Mouse (Mus musculus) kidney, embryonic 15.5 days (tissue): ENCODE measurements around the gene Zfp512. TPM values are rescaled to one million over a fixed set of nuclear protein-coding genes. Genes with fewer than 3 reads are reported as not detected.
"Not testable (repeated sequence)": the region's sequence is repeated elsewhere in the genome, so short reads cannot be mapped to it uniquely, and the experiment has no call there.

Experiments
- ATAC-seq: fragments of 200-750 bp; cut with Nextera tagmentation; replicated peaks from 2 replicates; pipeline ENCODE4 v1.8.0; 2017; ENCODE audit warnings: moderate TSS enrichment; ENCODE audit not compliant: low FRiP score
- H3K27ac ChIP-seq: fragments of 300-500 bp; sonication (generic); 2 replicates; pipeline ENCODE4 v1.5.1; 2015; ENCODE audit warnings: mild to moderate bottlenecking, inconsistent platforms
- H3K27me3 ChIP-seq: fragments of 300-500 bp; sonication (generic); 2 replicates; pipeline ENCODE4 v1.6.1; 2015; ENCODE audit warnings: inconsistent platforms
- H3K36me3 ChIP-seq: fragments of 300-500 bp; sonication (generic); 2 replicates; pipeline ENCODE4 v1.6.1; 2015; ENCODE audit warnings: inconsistent platforms
- H3K4me1 ChIP-seq: fragments of 300-500 bp; sonication (generic); 2 replicates; pipeline ENCODE4 v1.6.1; 2015; ENCODE audit warnings: inconsistent platforms
- H3K4me2 ChIP-seq: fragments of 300-500 bp; sonication (generic); 2 replicates; pipeline ENCODE4 v1.6.1; 2015; ENCODE audit warnings: moderate library complexity, mild to moderate bottlenecking, inconsistent platforms
- H3K4me3 ChIP-seq: fragments of 300-500 bp; sonication (generic); replicated peaks from 2 replicates; pipeline ENCODE4 v1.5.1; 2015; ENCODE audit warnings: mild to moderate bottlenecking, inconsistent platforms
- H3K9ac ChIP-seq: fragments of 300-500 bp; sonication (generic); 2 replicates; pipeline ENCODE4 v1.6.1; 2015; ENCODE audit warnings: mild to moderate bottlenecking, inconsistent platforms
- H3K9me3 ChIP-seq: fragments of 300-500 bp; sonication (generic); replicated peaks from 2 replicates; pipeline ENCODE4 v1.6.1; 2016; ENCODE audit warnings: inconsistent platforms
- WGBS: fragments of 180-500 bp; shearing (Covaris S2); methylation state at CpG from one replicate; pipeline ENCODE4 v1.1.7; 2015; ENCODE audit warnings: mixed read lengths; 5-methylcytosine and 5-hydroxymethylcytosine counted together
- polyA plus RNA-seq: library from polyadenylated mRNA; unstranded; fragments of >200 nt; fragmentation: Nextera tagmentation; extraction: Ambion mirVana; gene quantifications from 2 replicates; pipeline ENCODE4 v1.2.1, GENCODE M21; 2015

Zfp512 gene
- polyA plus RNA-seq, 1 experiment from 2014 or later, result 60.2 TPM

- peaks cover 9% of the 10 kb centered on the region; the same call in 1 of the 2 replicates for H3K27me3 ChIP-seq
- ATAC-seq, result no peak
- H3K27ac ChIP-seq, result no peak overlapping the region
- WGBS, result 63% methylated on average over 1 of the region's 1 CpGs
- no peaks in the 10 kb centered on the region for H3K9me3 ChIP-seq
- peaks cover 10% of the 10 kb centered on the region for H3K36me3 ChIP-seq
- no peak overlapping the region for H3K9ac ChIP-seq
- no peak overlapping the region for H3K4me3 ChIP-seq
- peaks cover 10% of the 10 kb centered on the region for H3K4me1 ChIP-seq
- no peak overlapping the region for H3K4me2 ChIP-seq
Observed at GRCm38 (mm10) chr5:31492031-31492430, 39.8 kb downstream of the Zfp512 start.

DNA sequence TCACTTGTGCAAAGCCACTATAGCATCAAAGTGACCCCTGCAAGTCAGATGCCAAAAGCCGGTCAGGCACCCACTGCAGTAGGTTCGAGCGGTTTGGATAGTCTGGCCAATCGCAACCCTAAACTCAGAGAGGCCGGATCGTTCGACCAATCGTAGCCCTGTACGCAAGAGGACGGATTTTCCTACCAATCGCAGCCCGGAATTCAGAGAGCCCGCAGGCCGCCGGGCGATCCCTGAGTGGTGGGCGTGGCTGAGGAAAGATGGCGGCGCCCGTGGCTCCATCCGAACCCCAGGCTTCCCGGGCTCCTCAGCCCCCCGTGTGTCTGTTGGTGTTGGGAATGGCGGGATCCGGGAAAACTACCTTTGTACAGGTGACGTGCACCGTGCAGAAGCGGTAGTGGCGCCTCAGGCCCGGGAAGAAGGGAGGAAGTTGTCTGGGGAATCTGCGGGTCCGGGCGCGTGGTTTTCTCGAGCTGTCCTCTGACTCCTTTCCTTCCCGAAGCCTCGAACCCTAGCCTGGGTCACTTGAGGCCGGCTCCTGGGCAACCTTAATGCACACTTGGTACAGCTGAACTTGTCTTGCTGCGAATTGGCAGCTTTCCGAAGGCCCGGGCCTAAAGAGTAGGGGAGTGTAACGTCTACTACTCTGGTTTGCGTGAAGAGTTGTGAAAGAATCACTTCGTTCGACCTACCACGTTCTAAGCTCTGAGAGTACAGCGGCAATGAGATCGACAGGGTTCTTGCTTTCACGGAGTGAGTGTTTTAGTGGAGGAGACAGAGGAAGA lies 42.5 kb downstream of the Zfp512 start, which contains the start of gene Gpn1:
Gene Gpn1, plus strand, starts transcription at position 229 of the 785 bp plus-strand sequence.
- Histone ChIP-seq H3K27me3 (peaks cover 9% of the 10 kb centered on the region; the same call in 1 of the 2 replicates), H3K4me1 (peaks cover 10% of the 10 kb centered on the region), H3K27ac (no peak within 1 kb of the TSS), H3K36me3 (peaks cover 37% of the 10 kb centered on the region), H3K9me3 (no peaks in the 10 kb centered on the region), H3K4me2 (peak within 1 kb of the TSS; percentile 82), H3K4me3 (peak within 1 kb of the TSS; percentile 91), H3K9ac (peak within 1 kb of the TSS; percentile 76)
- WGBS, result under 1% methylated on average over 49 of the region's 49 CpGs
- peak; percentile 100 for ATAC-seq

DNA sequence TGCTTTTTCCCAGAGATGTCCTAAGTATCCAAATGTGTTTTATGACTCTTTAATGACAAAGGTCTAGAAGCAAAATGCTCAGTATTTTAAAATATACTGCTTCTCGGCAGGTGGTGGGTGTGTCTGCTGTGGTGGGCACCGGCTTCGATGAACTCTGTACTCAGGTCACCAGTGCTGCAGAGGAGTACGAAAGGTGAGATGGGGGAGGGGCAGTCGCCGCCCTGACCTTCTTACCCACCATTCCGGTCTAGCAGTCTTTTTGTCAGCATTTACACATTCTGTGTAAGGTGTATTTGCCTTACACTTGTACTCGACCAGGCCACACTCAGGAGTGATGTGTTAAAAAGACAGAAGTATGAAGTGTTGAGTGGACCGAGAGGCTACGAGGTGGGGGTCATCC lies 52.6 kb downstream of the Zfp512 start:
- no peak overlapping the region for H3K4me3 ChIP-seq
- no peaks in the 10 kb centered on the region for H3K4me1 ChIP-seq
- H3K27ac ChIP-seq, result no peak overlapping the region
- no peaks in the 10 kb centered on the region for H3K9me3 ChIP-seq
- H3K9ac ChIP-seq, result no peak overlapping the region
- ATAC-seq, result no peak
- 84% methylated on average over 10 of the region's 10 CpGs for WGBS
- no peaks in the 10 kb centered on the region for H3K27me3 ChIP-seq
- no peak overlapping the region for H3K4me2 ChIP-seq
- peaks cover 96% of the 10 kb centered on the region for H3K36me3 ChIP-seq

GRCm38 (mm10) chr5:31512481-31512880 lies 60.2 kb downstream of the Zfp512 start:
- H3K9ac ChIP-seq, result no peak overlapping the region
- no peaks in the 10 kb centered on the region for H3K4me1 ChIP-seq
- H3K36me3 ChIP-seq, result peaks cover 93% of the 10 kb centered on the region
- no peak overlapping the region for H3K4me2 ChIP-seq
- 78% methylated on average over 1 of the region's 1 CpGs for WGBS
- no peaks in the 10 kb centered on the region for H3K9me3 ChIP-seq
- ATAC-seq, result no peak
- H3K27me3 ChIP-seq, result no peaks in the 10 kb centered on the region
- no peak overlapping the region for H3K27ac ChIP-seq
- no peak overlapping the region for H3K4me3 ChIP-seq

DNA sequence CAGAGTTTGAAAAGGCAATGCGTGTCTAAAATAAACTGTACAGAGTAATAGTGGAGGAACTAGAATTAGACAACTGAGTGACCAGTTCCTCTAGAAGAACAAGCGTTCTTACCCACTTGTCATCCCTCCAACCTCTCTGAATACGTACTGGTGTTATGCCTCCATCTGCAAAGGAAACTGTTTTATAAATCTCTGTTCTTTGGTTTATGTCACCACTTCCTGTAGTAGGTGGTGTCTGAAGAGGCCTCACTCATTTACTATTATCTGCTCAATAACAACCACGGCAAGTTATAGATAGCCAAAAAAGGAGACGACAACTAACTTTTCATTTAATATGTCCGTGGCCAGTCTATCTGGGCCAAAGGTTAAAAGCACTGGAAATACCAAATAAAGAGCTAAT lies 68.3 kb downstream of the Zfp512 start:
- 91% methylated on average over 6 of the region's 6 CpGs for WGBS
- peaks cover 75% of the 10 kb centered on the region for H3K36me3 ChIP-seq
- no peaks in the 10 kb centered on the region for H3K27me3 ChIP-seq
- H3K9me3 ChIP-seq, result no peaks in the 10 kb centered on the region
- no peak overlapping the region for H3K9ac ChIP-seq
- H3K4me2 ChIP-seq, result no peak overlapping the region
- peaks cover 2% of the 10 kb centered on the region for H3K4me1 ChIP-seq
- no peak overlapping the region for H3K4me3 ChIP-seq
- no peak for ATAC-seq
- no peak overlapping the region for H3K27ac ChIP-seq

DNA sequence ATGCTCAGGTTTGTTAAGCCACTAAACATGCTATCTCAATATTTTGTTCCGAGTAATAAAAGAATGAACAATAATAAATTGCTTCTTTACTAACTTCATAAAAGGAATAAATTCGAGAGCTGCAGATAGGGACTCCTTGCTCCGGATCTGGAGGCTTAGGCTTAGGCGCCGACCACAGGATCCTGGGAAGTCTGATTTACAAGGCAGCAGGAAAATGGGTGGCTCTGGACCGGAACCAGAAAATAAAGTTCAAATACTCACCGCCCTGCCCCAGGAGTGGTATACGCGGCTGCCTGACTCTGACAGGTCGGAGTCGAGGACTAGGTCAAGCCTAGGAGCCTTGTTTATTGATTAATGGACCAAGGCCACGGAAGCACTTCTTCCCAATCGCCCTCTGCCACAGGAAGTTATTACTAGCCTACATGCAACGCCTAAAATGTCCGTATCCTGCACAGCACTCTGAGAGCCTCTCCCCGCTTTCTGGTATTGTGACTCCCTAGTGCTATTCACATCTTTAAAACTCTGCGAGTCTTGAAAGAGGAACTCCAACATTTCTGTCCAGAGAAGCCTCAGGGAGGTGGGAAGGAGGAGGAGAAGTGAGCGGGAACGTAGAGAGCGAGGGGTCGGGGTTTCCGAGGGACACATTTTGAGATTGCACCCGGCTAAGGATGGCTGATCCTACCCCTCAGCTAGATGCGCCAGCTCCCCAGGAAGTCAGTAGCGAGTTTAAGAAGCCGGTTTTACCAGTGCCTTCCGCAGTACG lies 74.3 kb downstream of the Zfp512 start, which contains the start of gene Slc4a1ap:
Gene Slc4a1ap, plus strand, starts transcription at position 642 of the 763 bp plus-strand sequence.
- Histone ChIP-seq H3K9ac (peak within 1 kb of the TSS; percentile 86), H3K27me3 (no peaks in the 10 kb centered on the region), H3K36me3 (peaks cover 48% of the 10 kb centered on the region), H3K4me3 (peak within 1 kb of the TSS; percentile 84), H3K4me1 (peaks cover 21% of the 10 kb centered on the region), H3K4me2 (peak within 1 kb of the TSS; percentile 94), H3K27ac (peak within 1 kb of the TSS; percentile 93), H3K9me3 (no peaks in the 10 kb centered on the region)
- under 1% methylated on average over 28 of the region's 28 CpGs for WGBS
- peak; percentile 77 for ATAC-seq

- H3K4me2 ChIP-seq, result peak overlapping the region; percentile 94
- no peaks in the 10 kb centered on the region for H3K27me3 ChIP-seq
- ATAC-seq, result 0 out of 2 replicates have a peak, but pooled peaks have one; percentile 33
- peaks cover 21% of the 10 kb centered on the region for H3K4me1 ChIP-seq
- peak overlapping the region; percentile 86 for H3K9ac ChIP-seq
- 3% methylated on average over 40 of the region's 40 CpGs for WGBS
- H3K36me3 ChIP-seq, result peaks cover 49% of the 10 kb centered on the region
- peak overlapping the region; percentile 84 for H3K4me3 ChIP-seq
- H3K27ac ChIP-seq, result peak overlapping the region; percentile 93
- no peaks in the 10 kb centered on the region for H3K9me3 ChIP-seq
Observed at GRCm38 (mm10) chr5:31527117-31527680, 75.0 kb downstream of the Zfp512 start.

- not testable (repeated sequence) for ATAC-seq, H3K9me3 ChIP-seq, H3K27me3 ChIP-seq
- Histone ChIP-seq H3K4me2 (peak within 1 kb of the TSS; percentile 94), H3K27ac (peak within 1 kb of the TSS; percentile 93), H3K4me3 (peak within 1 kb of the TSS; percentile 84), H3K4me1 (peaks cover 21% of the 10 kb centered on the region), H3K36me3 (peaks cover 49% of the 10 kb centered on the region), H3K9ac (peak within 1 kb of the TSS; percentile 86)
- WGBS, result 83% methylated on average over 11 of the region's 11 CpGs
Observed at GRCm38 (mm10) chr5:31527707-31528106, 75.5 kb downstream of the Zfp512 start, which contains the start of gene Supt7l. Gene Supt7l, minus strand, starts transcription at chr5:31527807.

- Histone ChIP-seq H3K9me3 (no peaks in the 10 kb centered on the region), H3K9ac (no peak overlapping the region), H3K4me3 (no peak overlapping the region; the same call in 1 of the 2 replicates), H3K27ac (no peak overlapping the region), H3K36me3 (peaks cover 51% of the 10 kb centered on the region), H3K4me2 (peak overlapping the region; percentile 94; the same call in 1 of the 2 replicates), H3K4me1 (peaks cover 21% of the 10 kb centered on the region), H3K27me3 (no peaks in the 10 kb centered on the region)
- no peak for ATAC-seq
- WGBS, result 57% methylated on average over 2 of the region's 2 CpGs
Observed at GRCm38 (mm10) chr5:31528560-31528959, 76.3 kb downstream of the Zfp512 start.
